Mouse (Mus musculus): ENCODE measurements around the gene Rps10. TPM values are rescaled to one million over a fixed set of nuclear protein-coding genes. Genes with fewer than 3 reads are reported as not detected.

The Rps10 gene
- polyA plus RNA-seq, 1 experiment: 4,498 TPM

DNA sequence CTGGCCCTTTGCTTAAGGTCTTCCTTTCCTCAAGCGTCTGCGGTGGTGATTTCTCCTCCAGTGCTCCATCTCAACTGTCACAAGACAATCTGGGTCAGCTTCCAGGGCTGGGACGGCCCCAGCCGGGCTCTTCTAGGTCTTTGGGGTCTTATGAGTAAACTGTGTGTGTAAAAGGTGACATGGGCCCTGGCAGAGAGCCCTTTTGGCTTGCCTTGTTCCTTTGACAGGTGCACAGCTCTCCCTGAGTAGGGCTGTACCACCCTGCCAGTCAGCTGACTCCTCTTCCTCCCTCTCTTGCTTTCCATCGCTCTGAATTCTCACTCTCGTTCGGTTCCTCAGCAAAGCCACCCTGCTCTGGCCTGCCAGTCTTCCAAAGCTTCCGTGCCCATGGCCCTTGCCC, 20.7 kb upstream of the Rps10 start:
- H3K27me3 ChIP-seq (ENCODE audit: control insufficient read depth, insufficient read depth, insufficient read length): peaks cover 25% of the 10 kb centered on the region
- H3K4me3 ChIP-seq (ENCODE audit: insufficient read depth, poor library complexity, severe bottlenecking): no peak overlapping the region
- no peaks in the 10 kb centered on the region for H3K36me3 ChIP-seq (ENCODE audit: control insufficient read depth, insufficient read depth)
- no peak for TF ChIP-seq MYOD1 (IDR thresholded peaks at IDR 0.05; ENCODE audit: control insufficient read depth, insufficient read length, low read depth)
- no peak for TF ChIP-seq FOSL1 (IDR thresholded peaks at IDR 0.05; ENCODE audit: insufficient read depth, low read length, poor library complexity, severe bottlenecking)
- TF ChIP-seq CTCF (IDR thresholded peaks at IDR 0.05; ENCODE audit: control insufficient read depth, insufficient read depth, insufficient read length): no peak
- no peak for TF ChIP-seq MAX (IDR thresholded peaks at IDR 0.05)
- TF ChIP-seq CEBPB (IDR thresholded peaks at IDR 0.05; ENCODE audit: low read depth): no peak
- TF ChIP-seq MYOG (IDR thresholded peaks at IDR 0.05; ENCODE audit: control insufficient read depth, extremely low read depth, insufficient read length): no peak
- no peak for TF ChIP-seq USF1 (IDR thresholded peaks at IDR 0.05; ENCODE audit: low read depth)
- H3K79me3 ChIP-seq (ENCODE audit: low read depth): no peaks in the 10 kb centered on the region
- H3ac ChIP-seq (ENCODE audit: control insufficient read depth, insufficient read length, low read depth): no peak overlapping the region
- H3K79me2 ChIP-seq (ENCODE audit: control insufficient read depth, insufficient read depth): no peaks in the 10 kb centered on the region

DNA sequence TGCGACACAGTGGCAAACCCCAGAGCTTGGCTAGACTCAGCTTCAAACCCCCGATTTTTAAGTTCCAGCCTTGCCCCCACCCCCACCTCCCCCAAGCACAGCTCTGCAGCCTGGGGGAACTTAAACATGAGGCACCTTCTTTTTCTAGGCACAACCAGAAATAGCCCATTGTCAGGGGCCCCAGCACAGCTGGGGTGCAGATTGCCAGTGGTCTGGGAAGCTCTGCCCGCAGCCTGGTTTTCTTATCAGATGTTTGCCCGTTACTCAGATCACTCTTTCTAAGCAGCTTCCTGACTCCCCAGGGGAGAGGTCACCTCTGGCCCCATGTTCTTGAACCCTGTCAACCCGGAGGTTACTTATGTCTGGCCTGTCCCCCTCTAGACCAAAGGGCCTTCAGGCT, 19.9 kb upstream of the Rps10 start:
- H3K79me2 ChIP-seq (ENCODE audit: control insufficient read depth, insufficient read depth): no peaks in the 10 kb centered on the region
- TF ChIP-seq FOSL1 (IDR thresholded peaks at IDR 0.05; ENCODE audit: insufficient read depth, low read length, poor library complexity, severe bottlenecking) (no peak), MYOD1 (IDR thresholded peaks at IDR 0.05; ENCODE audit: control insufficient read depth, insufficient read length, low read depth) (no peak), CTCF (IDR thresholded peaks at IDR 0.05; ENCODE audit: control insufficient read depth, insufficient read depth, insufficient read length) (no peak), USF1 (IDR thresholded peaks at IDR 0.05; ENCODE audit: low read depth) (no peak), MYOG (IDR thresholded peaks at IDR 0.05; ENCODE audit: control insufficient read depth, extremely low read depth, insufficient read length) (no peak), CEBPB (IDR thresholded peaks at IDR 0.05; ENCODE audit: low read depth) (no peak), MAX (IDR thresholded peaks at IDR 0.05) (no peak)
- no peak overlapping the region for H3K4me3 ChIP-seq (ENCODE audit: insufficient read depth, poor library complexity, severe bottlenecking)

DNA sequence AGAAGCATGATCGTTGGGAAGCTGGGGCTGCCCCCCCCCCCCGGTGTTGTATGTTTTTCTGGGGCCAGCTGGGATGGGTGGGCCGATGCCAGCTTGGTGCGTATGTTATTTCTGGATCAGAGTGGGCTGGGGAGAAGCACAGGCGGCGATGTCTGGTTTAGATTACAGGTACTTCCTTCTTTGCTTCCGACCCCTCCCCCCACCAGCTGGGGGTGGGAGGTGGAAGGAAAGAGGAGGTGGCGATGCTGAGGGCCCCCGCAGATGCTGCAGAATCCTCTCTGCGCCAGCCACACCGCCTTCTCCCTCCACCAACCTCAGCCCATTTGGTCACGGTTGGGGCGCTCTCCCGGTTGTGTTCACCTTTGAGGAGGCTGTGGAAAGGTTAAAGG, 19.5 kb upstream of the Rps10 start:
- Histone ChIP-seq H3K79me3 (ENCODE audit: low read depth) (no peaks in the 10 kb centered on the region), H3K36me3 (ENCODE audit: control insufficient read depth, insufficient read depth) (no peaks in the 10 kb centered on the region)
- TF ChIP-seq USF1 (IDR thresholded peaks at IDR 0.05; ENCODE audit: low read depth) (no peak), MAX (IDR thresholded peaks at IDR 0.05) (no peak), FOSL1 (IDR thresholded peaks at IDR 0.05; ENCODE audit: insufficient read depth, low read length, poor library complexity, severe bottlenecking) (no peak), CEBPB (IDR thresholded peaks at IDR 0.05; ENCODE audit: low read depth) (no peak), MYOD1 (IDR thresholded peaks at IDR 0.05; ENCODE audit: control insufficient read depth, insufficient read length, low read depth) (no peak), MYOG (IDR thresholded peaks at IDR 0.05; ENCODE audit: control insufficient read depth, extremely low read depth, insufficient read length) (no peak), CTCF (IDR thresholded peaks at IDR 0.05; ENCODE audit: control insufficient read depth, insufficient read depth, insufficient read length) (no peak)

More for the DNA sequence above, 19.9 kb upstream of the Rps10 start:
- H3K79me3 ChIP-seq (ENCODE audit: low read depth): no peaks in the 10 kb centered on the region
- H3K36me3 ChIP-seq (ENCODE audit: control insufficient read depth, insufficient read depth): no peaks in the 10 kb centered on the region
- peaks cover 25% of the 10 kb centered on the region for H3K27me3 ChIP-seq (ENCODE audit: control insufficient read depth, insufficient read depth, insufficient read length)
- no peak overlapping the region for H3ac ChIP-seq (ENCODE audit: control insufficient read depth, insufficient read length, low read depth)

DNA sequence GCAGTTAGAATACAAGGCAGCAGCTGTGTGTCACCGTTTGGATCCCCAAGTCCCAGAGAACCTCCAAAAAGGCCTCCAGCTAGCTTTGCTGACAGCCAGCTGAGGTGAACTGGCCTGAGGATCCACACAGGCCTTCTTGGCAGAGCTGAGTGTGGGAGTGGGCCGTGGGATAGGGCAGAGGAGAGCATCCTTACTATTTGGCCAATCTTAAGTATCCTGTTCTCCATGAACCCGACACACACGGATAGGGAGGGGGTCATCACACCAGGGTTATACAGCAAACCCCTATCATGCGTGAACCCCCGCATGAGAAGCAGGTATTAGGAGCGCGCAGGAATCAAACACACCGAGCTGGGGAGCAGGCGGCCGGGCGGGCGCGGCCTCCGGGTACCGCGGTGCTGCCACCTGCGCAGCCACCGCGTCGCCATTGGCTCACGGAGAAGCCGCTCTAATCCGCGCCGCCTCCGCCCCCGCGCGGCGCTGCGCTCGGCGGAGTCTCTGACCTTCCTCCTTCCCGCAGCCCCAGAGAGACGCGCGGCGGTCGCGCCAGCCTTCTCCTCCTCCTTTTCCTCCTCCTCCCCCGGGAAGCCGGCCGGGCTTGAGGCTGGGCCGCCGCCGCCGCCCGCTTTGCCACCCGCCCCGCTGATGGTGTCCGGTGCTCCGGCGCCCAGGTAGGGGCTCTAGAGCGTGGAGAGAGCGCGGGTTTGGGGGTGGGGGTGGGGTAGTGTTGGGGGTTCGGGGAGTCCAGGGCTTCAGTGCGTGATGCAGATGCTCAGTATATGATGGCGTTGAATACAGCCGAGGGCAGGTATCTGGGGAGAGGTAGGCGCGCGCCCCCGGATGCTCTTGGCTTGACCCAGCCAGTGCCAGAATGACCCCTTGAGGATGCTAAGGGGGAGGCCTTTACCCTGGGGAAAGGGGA, 18.9 kb upstream of the Rps10 start, which contains the start of gene Pacsin1:
Pacsin1 (plus strand) TSS at position 421 of the 922 bp plus-strand sequence.
- Histone ChIP-seq H3K27me3 (ENCODE audit: control insufficient read depth, insufficient read depth, insufficient read length) (peaks cover 25% of the 10 kb centered on the region), H3ac (ENCODE audit: control insufficient read depth, insufficient read length, low read depth) (no peak within 1 kb of the TSS), H3K36me3 (ENCODE audit: control insufficient read depth, insufficient read depth) (no peaks in the 10 kb centered on the region), H3K79me2 (ENCODE audit: control insufficient read depth, insufficient read depth) (no peaks in the 10 kb centered on the region), H3K79me3 (ENCODE audit: low read depth) (no peaks in the 10 kb centered on the region), H3K4me3 (ENCODE audit: insufficient read depth, poor library complexity, severe bottlenecking) (no peak within 1 kb of the TSS)
- TF ChIP-seq MAX (IDR thresholded peaks at IDR 0.05) (no peak), USF1 (IDR thresholded peaks at IDR 0.05; ENCODE audit: low read depth) (no peak), MYOG (IDR thresholded peaks at IDR 0.05; ENCODE audit: control insufficient read depth, extremely low read depth, insufficient read length) (no peak), MYOD1 (IDR thresholded peaks at IDR 0.05; ENCODE audit: control insufficient read depth, insufficient read length, low read depth) (no peak), CTCF (IDR thresholded peaks at IDR 0.05; ENCODE audit: control insufficient read depth, insufficient read depth, insufficient read length) (no peak), FOSL1 (IDR thresholded peaks at IDR 0.05; ENCODE audit: insufficient read depth, low read length, poor library complexity, severe bottlenecking) (no peak), CEBPB (IDR thresholded peaks at IDR 0.05; ENCODE audit: low read depth) (no peak)

More for the DNA sequence above, 19.5 kb upstream of the Rps10 start:
- no peak overlapping the region for H3K4me3 ChIP-seq (ENCODE audit: insufficient read depth, poor library complexity, severe bottlenecking)
- H3K27me3 ChIP-seq (ENCODE audit: control insufficient read depth, insufficient read depth, insufficient read length): peaks cover 25% of the 10 kb centered on the region
- no peaks in the 10 kb centered on the region for H3K79me2 ChIP-seq (ENCODE audit: control insufficient read depth, insufficient read depth)
- H3ac ChIP-seq (ENCODE audit: control insufficient read depth, insufficient read length, low read depth): no peak overlapping the region

DNA sequence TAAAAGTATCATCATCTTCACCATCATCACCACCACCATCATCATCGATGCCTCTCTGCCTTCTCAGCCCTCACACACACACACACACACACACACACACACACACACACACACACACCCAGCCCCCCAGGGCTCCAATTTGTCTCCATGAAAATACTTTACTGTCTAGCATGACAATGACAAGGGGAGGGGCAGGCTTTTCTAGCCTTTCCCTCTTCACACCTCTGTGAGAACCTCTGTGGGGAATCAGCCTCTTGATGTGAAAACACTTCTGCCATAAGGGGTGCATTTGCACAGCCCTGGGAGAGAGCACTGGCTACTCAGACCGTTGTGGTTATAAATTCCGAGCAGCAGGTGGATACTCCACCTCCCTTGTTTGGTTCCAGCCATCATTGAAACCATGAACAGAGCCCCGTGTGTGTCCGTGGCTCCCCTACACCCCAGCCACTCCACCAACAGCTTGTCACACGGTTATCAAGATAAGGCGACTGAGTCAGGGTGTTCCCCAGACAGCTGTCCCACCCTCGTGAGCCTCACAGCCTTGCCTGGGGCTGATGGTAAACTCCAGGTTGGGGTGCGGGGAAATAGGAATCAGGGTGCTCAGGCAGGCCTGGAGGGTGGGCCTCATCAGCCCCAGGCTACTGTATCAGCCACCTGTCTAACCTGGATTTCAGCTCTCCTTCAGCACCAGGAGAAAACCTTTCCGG, 16.9 kb upstream of the Rps10 start:
- H3K79me3 ChIP-seq (ENCODE audit: low read depth): no peaks in the 10 kb centered on the region
- no peak overlapping the region for H3K4me3 ChIP-seq (ENCODE audit: insufficient read depth, poor library complexity, severe bottlenecking)
- TF ChIP-seq FOSL1 (IDR thresholded peaks at IDR 0.05; ENCODE audit: insufficient read depth, low read length, poor library complexity, severe bottlenecking) (no peak), MYOG (IDR thresholded peaks at IDR 0.05; ENCODE audit: control insufficient read depth, extremely low read depth, insufficient read length) (no peak), CEBPB (IDR thresholded peaks at IDR 0.05; ENCODE audit: low read depth) (no peak), MYOD1 (IDR thresholded peaks at IDR 0.05; ENCODE audit: control insufficient read depth, insufficient read length, low read depth) (no peak), CTCF (IDR thresholded peaks at IDR 0.05; ENCODE audit: control insufficient read depth, insufficient read depth, insufficient read length) (no peak), USF1 (IDR thresholded peaks at IDR 0.05; ENCODE audit: low read depth) (no peak), MAX (IDR thresholded peaks at IDR 0.05) (no peak)
- H3K79me2 ChIP-seq (ENCODE audit: control insufficient read depth, insufficient read depth): no peaks in the 10 kb centered on the region
- peaks cover 25% of the 10 kb centered on the region for H3K27me3 ChIP-seq (ENCODE audit: control insufficient read depth, insufficient read depth, insufficient read length)
- H3K36me3 ChIP-seq (ENCODE audit: control insufficient read depth, insufficient read depth): no peaks in the 10 kb centered on the region
- no peak overlapping the region for H3ac ChIP-seq (ENCODE audit: control insufficient read depth, insufficient read length, low read depth)

Measured in C2C12 (cell line).